Mouse (Mus musculus) heart, embryonic 11.5 days (tissue): ENCODE measurements around the gene Adora2b. TPM values are rescaled to one million over a fixed set of nuclear protein-coding genes. Genes with fewer than 3 reads are reported as not detected.

Experiments
- ATAC-seq: fragments of 200-750 bp; cut with Nextera tagmentation; replicated peaks from 2 replicates; pipeline ENCODE4 v1.8.0; 2017; ENCODE audit warnings: moderate library complexity; ENCODE audit not compliant: insufficient number of reproducible peaks, low FRiP score, low TSS enrichment
- H3K27ac ChIP-seq: fragments of 300-500 bp; sonication (generic); 2 replicates; pipeline ENCODE4 v1.5.1; 2014; ENCODE audit warnings: mild to moderate bottlenecking, low read depth, low read length
- H3K27me3 ChIP-seq: fragments of 300-500 bp; sonication (generic); 2 replicates; pipeline ENCODE4 v1.6.1; 2014; ENCODE audit warnings: mild to moderate bottlenecking, low read length, mixed read lengths; ENCODE audit not compliant: control insufficient read depth, insufficient read depth
- H3K36me3 ChIP-seq: fragments of 300-500 bp; sonication (generic); 2 replicates; pipeline ENCODE4 v1.6.1; 2014; ENCODE audit warnings: mild to moderate bottlenecking, low read length, moderate library complexity, mixed read lengths; ENCODE audit not compliant: control insufficient read depth, insufficient read depth
- H3K4me1 ChIP-seq: fragments of 300-500 bp; sonication (generic); 2 replicates; pipeline ENCODE4 v1.6.1; 2014; ENCODE audit warnings: low read length; ENCODE audit not compliant: control insufficient read depth, insufficient read depth
- H3K4me2 ChIP-seq: fragments of 300-500 bp; sonication (generic); 2 replicates; pipeline ENCODE4 v1.6.1; 2014; ENCODE audit warnings: mild to moderate bottlenecking, moderate library complexity
- H3K4me3 ChIP-seq: fragments of 300-500 bp; sonication (generic); 2 replicates; pipeline ENCODE4 v1.5.1; 2014; ENCODE audit warnings: low read depth, low read length
- H3K9ac ChIP-seq: fragments of 300-500 bp; sonication (generic); 2 replicates; pipeline ENCODE4 v1.6.1; 2014; ENCODE audit warnings: mild to moderate bottlenecking, low read depth, low read length, moderate library complexity
- H3K9me3 ChIP-seq: fragments of 300-500 bp; sonication (generic); replicated peaks from 2 replicates; pipeline ENCODE4 v1.6.1; 2016; ENCODE audit warnings: low read length; ENCODE audit not compliant: control insufficient read depth
- WGBS: fragments of 180-500 bp; shearing (Covaris S2); extraction: QIAGEN DNeasy Blood & Tissue Kit; methylation state at CpG from one replicate; pipeline ENCODE4 v1.1.7; 2014; ENCODE audit not compliant: insufficient replicate concordance; 5-methylcytosine and 5-hydroxymethylcytosine counted together
- polyA plus RNA-seq: library from polyadenylated mRNA; unstranded; fragments of >200 nt; fragmentation: Nextera tagmentation; extraction: Ambion mirVana; gene quantifications from 2 replicates; pipeline ENCODE4 v1.2.1, GENCODE M21; 2014

Adora2b gene
- polyA plus RNA-seq, 1 experiment from 2014 or later = 0.87 TPM

- no peaks in the 10 kb centered on the region for H3K36me3 ChIP-seq
- H3K4me1 ChIP-seq = no peaks in the 10 kb centered on the region; the same call in 1 of the 2 replicates
- H3K27me3 ChIP-seq = no peaks in the 10 kb centered on the region
- H3K4me3 ChIP-seq = no peak overlapping the region
- ATAC-seq = no peak
- no peak overlapping the region for H3K9ac ChIP-seq
- H3K9me3 ChIP-seq = no peaks in the 10 kb centered on the region
- no peak overlapping the region for H3K27ac ChIP-seq
- WGBS = 81% methylated on average over 8 of the region's 8 CpGs
- no peak overlapping the region for H3K4me2 ChIP-seq
These were observed 36.2 kb downstream of the Adora2b start for GRCm38 (mm10) chr11:62285020-62285419.

- Histone ChIP-seq H3K9ac (no peak overlapping the region), H3K27ac (no peak overlapping the region), H3K9me3 (no peaks in the 10 kb centered on the region), H3K4me3 (no peak overlapping the region), H3K4me1 (no peaks in the 10 kb centered on the region), H3K36me3 (no peaks in the 10 kb centered on the region), H3K4me2 (no peak overlapping the region), H3K27me3 (no peaks in the 10 kb centered on the region)
- no peak for ATAC-seq
- 89% methylated on average over 1 of the region's 1 CpGs for whole genome bisulfite sequencing
These were observed 38.9 kb downstream of the Adora2b start for GRCm38 (mm10) chr11:62287700-62288099.

- no peak for ATAC-seq
- WGBS = 90% methylated on average over 2 of the region's 2 CpGs
- Histone ChIP-seq H3K9ac (no peak overlapping the region), H3K9me3 (no peaks in the 10 kb centered on the region), H3K27ac (no peak overlapping the region), H3K4me1 (no peaks in the 10 kb centered on the region), H3K4me2 (no peak overlapping the region), H3K27me3 (no peaks in the 10 kb centered on the region), H3K36me3 (0 out of 2 replicates have a peak, but pooled peaks cover 2% of the 10 kb centered on the region), H3K4me3 (no peak overlapping the region)
These were observed 45.3 kb downstream of the Adora2b start for GRCm38 (mm10) chr11:62294121-62294520.

- 81% methylated on average over 6 of the region's 6 CpGs for WGBS
- no peak overlapping the region for H3K4me3 ChIP-seq
These were observed 50.1 kb downstream of the Adora2b start for GRCm38 (mm10) chr11:62298883-62299282.

GRCm38 (mm10) chr11:62305866-62306265 lies 57.1 kb downstream of the Adora2b start:
- no peaks in the 10 kb centered on the region for H3K4me1 ChIP-seq
- no peak overlapping the region for H3K27ac ChIP-seq
- no peaks in the 10 kb centered on the region for H3K9me3 ChIP-seq
- H3K36me3 ChIP-seq = peaks cover 4% of the 10 kb centered on the region; the same call in 1 of the 2 replicates
- WGBS = 91% methylated on average over 2 of the region's 2 CpGs
- H3K4me3 ChIP-seq = no peak overlapping the region
- H3K4me2 ChIP-seq = no peak overlapping the region
- ATAC-seq = no peak
- H3K27me3 ChIP-seq = no peaks in the 10 kb centered on the region
- no peak overlapping the region for H3K9ac ChIP-seq

More at GRCm38 (mm10) chr11:62298883-62299282, 50.1 kb downstream of the Adora2b start:
- Histone ChIP-seq H3K9me3 (no peaks in the 10 kb centered on the region), H3K9ac (no peak overlapping the region), H3K4me2 (no peak overlapping the region), H3K27me3 (no peaks in the 10 kb centered on the region), H3K4me1 (no peaks in the 10 kb centered on the region), H3K36me3 (no peaks in the 10 kb centered on the region), H3K27ac (no peak overlapping the region)
- ATAC-seq = no peak

- no peak for ATAC-seq
- WGBS = 91% methylated on average over 2 of the region's 2 CpGs
These were observed 60.5 kb downstream of the Adora2b start for GRCm38 (mm10) chr11:62309296-62309695.

GRCm38 (mm10) chr11:62314984-62315383 lies 66.2 kb downstream of the Adora2b start:
- 95% methylated on average over 5 of the region's 5 CpGs for WGBS
- Histone ChIP-seq H3K27ac (no peak overlapping the region), H3K27me3 (no peaks in the 10 kb centered on the region), H3K4me3 (no peak overlapping the region), H3K36me3 (peaks cover 34% of the 10 kb centered on the region), H3K9me3 (no peaks in the 10 kb centered on the region), H3K4me2 (no peak overlapping the region), H3K4me1 (no peaks in the 10 kb centered on the region), H3K9ac (no peak overlapping the region)
- ATAC-seq = no peak

More at GRCm38 (mm10) chr11:62309296-62309695, 60.5 kb downstream of the Adora2b start:
- H3K27ac ChIP-seq = no peak overlapping the region
- H3K9me3 ChIP-seq = no peaks in the 10 kb centered on the region
- H3K27me3 ChIP-seq = no peaks in the 10 kb centered on the region
- H3K4me1 ChIP-seq = no peaks in the 10 kb centered on the region
- no peak overlapping the region for H3K4me2 ChIP-seq
- H3K9ac ChIP-seq = no peak overlapping the region
- no peak overlapping the region for H3K4me3 ChIP-seq
- peaks cover 12% of the 10 kb centered on the region for H3K36me3 ChIP-seq

Other genes with a start within 250 kb of the Adora2b start
- 17.4 and 19.3 TPM in 2 replicates for gene Zswim7, start 32.4 kb downstream of the Adora2b start, polyA plus RNA-seq
- gene Ttc19, start 32.5 kb downstream of the Adora2b start, polyA plus RNA-seq = 13.8 and 15.3 TPM in 2 replicates
- gene Pigl, start 209.5 kb downstream of the Adora2b start, polyA plus RNA-seq = 14.0 and 15.1 TPM in 2 replicates
- 128 and 149 TPM in 2 replicates for gene Ncor1, start 209.6 kb downstream of the Adora2b start, polyA plus RNA-seq